Mouse (Mus musculus) lung, postnatal 0 days (tissue): ENCODE measurements at regions not wholly inside any gene's neighbourhood (a gene's known extent, or its start where the extent isn't known, plus 50 kb on each side); places are given as distances from the start of the nearest gene placed in this dataset.

Experiments used
- CTCF ChIP-seq: IDR thresholded peaks from 2 replicates; pipeline ENCODE4 v1.5.1; 2016; ENCODE audit warnings: antibody characterized with exemption, mild to moderate bottlenecking
- EP300 ChIP-seq: IDR thresholded peaks from 2 replicates; pipeline ENCODE4 v1.6.1; 2016; ENCODE audit warnings: antibody characterized with exemption, mild to moderate bottlenecking, control low read depth

GRCm38 (mm10) chr15:7031297-7032043, 58.9 kb upstream of the Lifr start:
- TF ChIP-seq EP300 (no peak), CTCF (no peak)
